Mouse (Mus musculus): ENCODE data around the gene Abca1.

Gene Abca1

GRCm38 (mm10) chr4:53085634-53086033 lies 74.1 kb downstream of the Abca1 start:
- no peak for DNase-seq (ENCODE audit: low spot score)

- DNase-seq (ENCODE audit: low spot score), result no peak
Observed at GRCm38 (mm10) chr4:53083071-53083470, 76.6 kb downstream of the Abca1 start.

- DNase-seq (ENCODE audit: low spot score), result no peak
Observed at GRCm38 (mm10) chr4:53082451-53082850, 77.2 kb downstream of the Abca1 start.

GRCm38 (mm10) chr4:53081851-53082250 lies 77.8 kb downstream of the Abca1 start:
- no peak for DNase-seq (ENCODE audit: low spot score)

GRCm38 (mm10) chr4:53080290-53080689 lies 79.4 kb downstream of the Abca1 start:
- no peak for DNase-seq (ENCODE audit: low spot score)

- no peak for DNase-seq (ENCODE audit: low spot score)
Observed at GRCm38 (mm10) chr4:53078793-53079310, 80.8 kb downstream of the Abca1 start.

GRCm38 (mm10) chr4:53076788-53077350 lies 82.8 kb downstream of the Abca1 start:
- DNase-seq (ENCODE audit: low spot score), result no peak

GRCm38 (mm10) chr4:53073025-53073424 lies 86.7 kb downstream of the Abca1 start:
- DNase-seq (ENCODE audit: low spot score), result no peak

GRCm38 (mm10) chr4:53062301-53063008 lies 97.2 kb downstream of the Abca1 start:
- DNase-seq (ENCODE audit: low spot score), result no peak

- DNase-seq (ENCODE audit: low spot score), result no peak
Observed at GRCm38 (mm10) chr4:53046238-53047022, 113.3 kb downstream of the Abca1 start.

- DNase-seq (ENCODE audit: low spot score), result no peak
Observed at GRCm38 (mm10) chr4:53045807-53046206, 113.9 kb downstream of the Abca1 start.

- no peak for DNase-seq (ENCODE audit: low spot score)
Observed at GRCm38 (mm10) chr4:53043819-53044218, 115.9 kb downstream of the Abca1 start.

GRCm38 (mm10) chr4:53030326-53030948 lies 129.3 kb downstream of the Abca1 start:
- no peak for DNase-seq (ENCODE audit: low spot score)

- DNase-seq (ENCODE audit: low spot score), result no peak
Observed at GRCm38 (mm10) chr4:53027811-53028210, 131.9 kb downstream of the Abca1 start.

GRCm38 (mm10) chr4:53024397-53024796 lies 135.3 kb downstream of the Abca1 start:
- DNase-seq (ENCODE audit: low spot score), result no peak

GRCm38 (mm10) chr4:53023189-53023925 lies 136.3 kb downstream of the Abca1 start:
- no peak for DNase-seq (ENCODE audit: low spot score)

GRCm38 (mm10) chr4:53018392-53018791 lies 141.3 kb downstream of the Abca1 start:
- DNase-seq (ENCODE audit: low spot score), result no peak

GRCm38 (mm10) chr4:53015024-53015423 lies 144.7 kb downstream of the Abca1 start:
- no peak for DNase-seq (ENCODE audit: low spot score)

GRCm38 (mm10) chr4:53014421-53014820 lies 145.3 kb downstream of the Abca1 start:
- DNase-seq (ENCODE audit: low spot score), result no peak

GRCm38 (mm10) chr4:53011732-53012361 lies 147.8 kb downstream of the Abca1 start, which contains the start of gene Nipsnap3b:
Nipsnap3b (plus strand) TSS chr4:53011880.
- DNase-seq (ENCODE audit: low spot score), result peak; percentile 95

GRCm38 (mm10) chr4:53009871-53010270 lies 149.8 kb downstream of the Abca1 start:
- DNase-seq (ENCODE audit: low spot score), result no peak

All from ovary, postnatal 14 days (tissue).